8 mouse cellular contexts compared by ENCODE assay signal in genomic region chrX:74328725-74329161, GRCm38 (mm10). TPM values are rescaled to one million over a fixed set of nuclear protein-coding genes. Genes with fewer than 3 reads are reported as not detected.
A peak's percentile ranks its signal among the peaks of the same experiment; 100 is the strongest.
DNase-seq lines count a peak whose midpoint lies in the region; ATAC-seq lines count a peak whose summit lies in the region.

Gene Plxna3, plus strand, starts transcription at chrX:74329066.

- H3K27me3 ChIP-seq in hindbrain, embryonic 12.5 days = no peaks in the 10 kb centered on the region

- ATAC-seq in hindbrain, embryonic 12.5 days (ENCODE audit: low FRiP score) = peak; percentile 94

- H3K36me3 ChIP-seq in hindbrain, embryonic 12.5 days = peaks cover 16% of the 10 kb centered on the region; the same call in 1 of the 2 replicates

- H3K27ac ChIP-seq in hindbrain, embryonic 12.5 days = peak within 1 kb of the TSS; percentile 87

- peaks cover 28% of the 10 kb centered on the region for H3K4me1 ChIP-seq in hindbrain, embryonic 12.5 days

- H3K4me2 ChIP-seq in hindbrain, embryonic 12.5 days (replicated peaks) = peak within 1 kb of the TSS; percentile 59

- H3K9ac ChIP-seq in hindbrain, embryonic 12.5 days = peak within 1 kb of the TSS; percentile 64

- H3K4me3 ChIP-seq in hindbrain, embryonic 12.5 days = peak within 1 kb of the TSS; percentile 53

- WGBS in hindbrain, embryonic 12.5 days = 16% methylated on average over 26 of the region's 30 CpGs

- no peaks in the 10 kb centered on the region for H3K9me3 ChIP-seq in hindbrain, embryonic 12.5 days (replicated peaks)

- DNase-seq in R1 (ENCODE audit: low read depth, low spot score) = peak; percentile 79
- DNase-seq in cerebellum, postnatal 10 days = peak; percentile 79 to 85
- DNase-seq in frontal cortex, postnatal 14 days (ENCODE audit: low spot score in 2 of 2) = peak; percentile 23 to 54
- DNase-seq in layer of hippocampus, postnatal 36 days = peak; percentile 45 to 51
- DNase-seq in lung, postnatal 36 days = peak; percentile 78
- DNase-seq in retina, postnatal 1 day = peak; percentile 89
- peak; percentile 73 for DNase-seq in urinary bladder, adult 2 months (ENCODE audit: low spot score)

RNA-seq across cellular contexts. Expression of gene Plxna3, which starts in this region (rescaled TPM):
- 48.6 and 51.8 TPM in 2 replicates for polyA plus RNA-seq in hindbrain, embryonic 12.5 days (2016; fragmentation: Nextera tagmentation; extraction: Ambion mirVana)
- total RNA-seq in layer of hippocampus, postnatal 36 days (2021) = 10 to 100 TPM; 32.4 to 33.6 TPM
- 16.4 and 17.9 TPM in 2 replicates for polyA plus RNA-seq in urinary bladder, adult 2 months (2012; rRNA removed)

Comparison
In these comparisons a context has a peak if more than half of its experiments do, and no peak if none do; other contexts are left out.
1. Peak in every context shown above with its lines: DNase-seq, ATAC-seq, H3K4me3 ChIP-seq and H3K27ac ChIP-seq.
2. DNase-seq: peak in every context shown above with its lines; median percentile 89 in retina, postnatal 1 day; 82 in cerebellum, postnatal 10 days; 79 in R1; 78 in lung, postnatal 36 days; 73 in urinary bladder, adult 2 months; 48 in layer of hippocampus, postnatal 36 days; 38 in frontal cortex, postnatal 14 days.